Mouse (Mus musculus) cerebral cortex, adult 2 months (tissue): ENCODE results near the gene Epha4.

Experiments
- WGBS: fragments of 180-500 bp; shearing (Covaris S2); methylation state at CpG from one replicate; pipeline ENCODE4 v1.1.7; 2018; 5-methylcytosine and 5-hydroxymethylcytosine counted together

The Epha4 gene

GRCm38 (mm10) chr1:77484766-77485596 lies 29.9 kb downstream of the Epha4 start:
- WGBS = 47% methylated on average over 6 of the region's 6 CpGs

GRCm38 (mm10) chr1:77475808-77476413 lies 39.0 kb downstream of the Epha4 start:
- 80% methylated on average over 3 of the region's 3 CpGs for WGBS

- WGBS = 45% methylated on average over 12 of the region's 12 CpGs
These were observed 41.2 kb downstream of the Epha4 start for GRCm38 (mm10) chr1:77473446-77474376.

- 63% methylated on average over 2 of the region's 2 CpGs for WGBS
These were observed 42.3 kb downstream of the Epha4 start for GRCm38 (mm10) chr1:77472566-77472965.

- WGBS = 47% methylated on average over 5 of the region's 5 CpGs
These were observed 43.4 kb downstream of the Epha4 start for GRCm38 (mm10) chr1:77471447-77471846.

GRCm38 (mm10) chr1:77471037-77471436 lies 43.9 kb downstream of the Epha4 start:
- 18% methylated on average over 5 of the region's 5 CpGs for WGBS

- WGBS = 70% methylated on average over 5 of the region's 5 CpGs
These were observed 46.1 kb downstream of the Epha4 start for GRCm38 (mm10) chr1:77468717-77469314.

GRCm38 (mm10) chr1:77465524-77465923 lies 49.4 kb downstream of the Epha4 start:
- WGBS = 55% methylated on average over 4 of the region's 4 CpGs

GRCm38 (mm10) chr1:77464108-77464507 lies 50.8 kb downstream of the Epha4 start:
- 36% methylated on average over 1 of the region's 1 CpGs for WGBS

- 18% methylated on average over 3 of the region's 3 CpGs for WGBS
These were observed 52.8 kb downstream of the Epha4 start for GRCm38 (mm10) chr1:77461877-77462615.

- WGBS = 64% methylated on average over 11 of the region's 11 CpGs
These were observed 53.9 kb downstream of the Epha4 start for GRCm38 (mm10) chr1:77460831-77461629.

- 67% methylated on average over 7 of the region's 7 CpGs for WGBS
These were observed 56.0 kb downstream of the Epha4 start for GRCm38 (mm10) chr1:77458751-77459385.

- 41% methylated on average over 6 of the region's 6 CpGs for WGBS
These were observed 57.5 kb downstream of the Epha4 start for GRCm38 (mm10) chr1:77457446-77457800.

- 66% methylated on average over 7 of the region's 7 CpGs for WGBS
These were observed 58.0 kb downstream of the Epha4 start for GRCm38 (mm10) chr1:77456695-77457445.

- 90% methylated on average over 1 of the region's 1 CpGs for WGBS
These were observed 61.1 kb downstream of the Epha4 start for GRCm38 (mm10) chr1:77453811-77454210.

GRCm38 (mm10) chr1:77452721-77453120 lies 62.2 kb downstream of the Epha4 start:
- WGBS = 81% methylated on average over 3 of the region's 3 CpGs

- 81% methylated on average over 3 of the region's 3 CpGs for WGBS
These were observed 63.3 kb downstream of the Epha4 start for GRCm38 (mm10) chr1:77451541-77451940.

- 63% methylated on average over 3 of the region's 3 CpGs for WGBS
These were observed 64.7 kb downstream of the Epha4 start for GRCm38 (mm10) chr1:77450201-77450600.

- WGBS = 98% methylated on average over 1 of the region's 1 CpGs
These were observed 67.8 kb downstream of the Epha4 start for GRCm38 (mm10) chr1:77447061-77447614.
